Mouse (Mus musculus) forebrain, embryonic 15.5 days (tissue): ENCODE results near the gene B4galnt3. TPM values are rescaled to one million over a fixed set of nuclear protein-coding genes. Genes with fewer than 3 reads are reported as not detected.
A peak's percentile ranks its signal among the peaks of the same experiment; 100 is the strongest.

Source experiments
- ATAC-seq: fragments of 200-750 bp; cut with Nextera tagmentation; replicated peaks from 2 replicates; pipeline ENCODE4 v1.8.0; 2017; ENCODE audit warnings: mild to moderate bottlenecking, moderate TSS enrichment, moderate library complexity
- H3K27ac ChIP-seq: fragments of 300-500 bp; sonication (generic); replicated peaks from 2 replicates; pipeline ENCODE4 v1.5.1; 2015; ENCODE audit warnings: mild to moderate bottlenecking, inconsistent platforms
- H3K27me3 ChIP-seq: fragments of 300-500 bp; sonication (generic); 2 replicates; pipeline ENCODE4 v1.6.1; 2015; ENCODE audit warnings: inconsistent platforms
- H3K36me3 ChIP-seq: fragments of 300-500 bp; sonication (generic); 2 replicates; pipeline ENCODE4 v1.6.1; 2015; ENCODE audit warnings: mild to moderate bottlenecking, inconsistent platforms
- H3K4me1 ChIP-seq: fragments of 300-500 bp; sonication (generic); 2 replicates; pipeline ENCODE4 v1.6.1; 2015; ENCODE audit warnings: inconsistent platforms
- H3K4me2 ChIP-seq: fragments of 300-500 bp; sonication (generic); replicated peaks from 2 replicates; pipeline ENCODE4 v1.6.1; 2015; ENCODE audit warnings: mild to moderate bottlenecking, inconsistent platforms
- H3K4me3 ChIP-seq: fragments of 300-500 bp; sonication (generic); 2 replicates; pipeline ENCODE4 v1.5.1; 2015; ENCODE audit warnings: mild to moderate bottlenecking, inconsistent platforms
- H3K9ac ChIP-seq: fragments of 300-500 bp; sonication (generic); replicated peaks from 2 replicates; pipeline ENCODE4 v1.6.1; 2015; ENCODE audit warnings: mild to moderate bottlenecking, inconsistent platforms
- H3K9me3 ChIP-seq: fragments of 300-500 bp; sonication (generic); 2 replicates; pipeline ENCODE4 v1.6.1; 2016; ENCODE audit warnings: inconsistent platforms
- WGBS: fragments of 180-500 bp; shearing (Covaris S2); methylation state at CpG from one replicate; pipeline ENCODE4 v1.1.7; 2015; ENCODE audit warnings: mixed read lengths; 5-methylcytosine and 5-hydroxymethylcytosine counted together
- polyA plus RNA-seq: library from polyadenylated mRNA; unstranded; fragments of >200 nt; fragmentation: Nextera tagmentation; extraction: Ambion mirVana; gene quantifications from 2 replicates; pipeline ENCODE4 v1.2.1, GENCODE M21; 2015

Gene B4galnt3
- polyA plus RNA-seq, 1 experiment from 2014 or later, result 0.10 TPM

GRCm38 (mm10) chr6:120190912-120191311 lies 103.4 kb downstream of the B4galnt3 start:
- no peak for ATAC-seq
- WGBS, result 91% methylated on average over 4 of the region's 4 CpGs
- Histone ChIP-seq H3K9ac (no peak overlapping the region), H3K27ac (no peak overlapping the region), H3K9me3 (no peaks in the 10 kb centered on the region), H3K4me2 (no peak overlapping the region), H3K4me1 (peaks cover 15% of the 10 kb centered on the region), H3K4me3 (no peak overlapping the region), H3K36me3 (no peaks in the 10 kb centered on the region), H3K27me3 (no peaks in the 10 kb centered on the region)

- no peak for ATAC-seq
- H3K9ac ChIP-seq, result no peak overlapping the region
- no peak overlapping the region for H3K4me2 ChIP-seq
- peaks cover 15% of the 10 kb centered on the region for H3K4me1 ChIP-seq
- no peak overlapping the region for H3K4me3 ChIP-seq
- H3K27ac ChIP-seq, result no peak overlapping the region
- H3K36me3 ChIP-seq, result no peaks in the 10 kb centered on the region
- WGBS, result 96% methylated on average over 4 of the region's 4 CpGs
- H3K9me3 ChIP-seq, result no peaks in the 10 kb centered on the region
- H3K27me3 ChIP-seq, result no peaks in the 10 kb centered on the region
Observed at GRCm38 (mm10) chr6:120190365-120190764, 104.0 kb downstream of the B4galnt3 start.

DNA sequence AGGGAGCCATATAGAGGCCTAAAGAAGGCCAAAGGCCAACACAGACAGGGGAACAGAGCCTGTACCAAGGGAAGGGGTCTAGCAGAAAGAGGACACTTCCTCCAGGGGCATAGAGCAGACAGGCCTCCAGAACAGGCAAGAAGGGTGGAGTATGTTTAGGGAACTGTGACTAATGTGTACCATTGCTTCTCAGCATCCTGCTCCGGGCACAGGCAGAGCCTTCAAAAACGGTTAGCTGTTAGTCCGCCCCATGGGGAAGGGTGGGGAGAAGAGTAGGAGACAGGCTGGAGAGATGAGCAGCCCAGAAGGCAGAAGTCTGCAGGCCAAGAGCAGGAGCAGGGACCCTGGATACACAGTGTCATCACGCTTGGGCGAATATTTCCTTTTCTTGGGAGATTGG lies 105.1 kb downstream of the B4galnt3 start:
- WGBS, result 89% methylated on average over 5 of the region's 5 CpGs
- no peaks in the 10 kb centered on the region for H3K27me3 ChIP-seq
- peaks cover 15% of the 10 kb centered on the region for H3K4me1 ChIP-seq
- no peak for ATAC-seq
- no peak overlapping the region for H3K4me3 ChIP-seq
- no peak overlapping the region for H3K27ac ChIP-seq
- H3K9me3 ChIP-seq, result no peaks in the 10 kb centered on the region
- no peak overlapping the region for H3K4me2 ChIP-seq
- no peaks in the 10 kb centered on the region for H3K36me3 ChIP-seq
- H3K9ac ChIP-seq, result no peak overlapping the region

GRCm38 (mm10) chr6:120188376-120189235 lies 105.8 kb downstream of the B4galnt3 start:
- H3K9me3 ChIP-seq, result no peaks in the 10 kb centered on the region
- H3K36me3 ChIP-seq, result no peaks in the 10 kb centered on the region
- H3K4me3 ChIP-seq, result no peak overlapping the region
- H3K4me1 ChIP-seq, result peaks cover 15% of the 10 kb centered on the region
- WGBS, result 21% methylated on average over 24 of the region's 24 CpGs
- H3K27me3 ChIP-seq, result no peaks in the 10 kb centered on the region
- ATAC-seq, result no peak; the same call in 1 of the 2 replicates
- no peak overlapping the region for H3K27ac ChIP-seq
- peak overlapping the region; percentile 7; the same call in 1 of the 2 replicates for H3K9ac ChIP-seq
- peak overlapping the region; percentile 24 for H3K4me2 ChIP-seq

- Histone ChIP-seq H3K4me2 (peak overlapping the region; percentile 24; the same call in 1 of the 2 replicates), H3K4me3 (no peak overlapping the region), H3K27me3 (no peaks in the 10 kb centered on the region), H3K9ac (no peak overlapping the region), H3K27ac (no peak overlapping the region), H3K9me3 (no peaks in the 10 kb centered on the region), H3K36me3 (no peaks in the 10 kb centered on the region), H3K4me1 (peaks cover 15% of the 10 kb centered on the region)
- ATAC-seq, result no peak
- WGBS, result 18% methylated on average over 18 of the region's 18 CpGs
Observed at GRCm38 (mm10) chr6:120187587-120188176, 106.7 kb downstream of the B4galnt3 start.

GRCm38 (mm10) chr6:120186594-120186993 lies 107.8 kb downstream of the B4galnt3 start:
- Histone ChIP-seq H3K9me3 (no peaks in the 10 kb centered on the region), H3K4me2 (no peak overlapping the region), H3K4me3 (no peak overlapping the region), H3K27me3 (no peaks in the 10 kb centered on the region), H3K9ac (no peak overlapping the region), H3K4me1 (peaks cover 10% of the 10 kb centered on the region), H3K27ac (no peak overlapping the region), H3K36me3 (no peaks in the 10 kb centered on the region)
- ATAC-seq, result no peak
- WGBS, result 57% methylated on average over 3 of the region's 3 CpGs

GRCm38 (mm10) chr6:120185756-120186155 lies 108.6 kb downstream of the B4galnt3 start:
- no peaks in the 10 kb centered on the region for H3K36me3 ChIP-seq
- H3K9ac ChIP-seq, result no peak overlapping the region
- H3K9me3 ChIP-seq, result no peaks in the 10 kb centered on the region
- no peak overlapping the region for H3K4me3 ChIP-seq
- ATAC-seq, result no peak
- H3K27me3 ChIP-seq, result no peaks in the 10 kb centered on the region
- peaks cover 10% of the 10 kb centered on the region for H3K4me1 ChIP-seq
- WGBS, result 55% methylated on average over 7 of the region's 7 CpGs
- no peak overlapping the region for H3K4me2 ChIP-seq
- H3K27ac ChIP-seq, result no peak overlapping the region

DNA sequence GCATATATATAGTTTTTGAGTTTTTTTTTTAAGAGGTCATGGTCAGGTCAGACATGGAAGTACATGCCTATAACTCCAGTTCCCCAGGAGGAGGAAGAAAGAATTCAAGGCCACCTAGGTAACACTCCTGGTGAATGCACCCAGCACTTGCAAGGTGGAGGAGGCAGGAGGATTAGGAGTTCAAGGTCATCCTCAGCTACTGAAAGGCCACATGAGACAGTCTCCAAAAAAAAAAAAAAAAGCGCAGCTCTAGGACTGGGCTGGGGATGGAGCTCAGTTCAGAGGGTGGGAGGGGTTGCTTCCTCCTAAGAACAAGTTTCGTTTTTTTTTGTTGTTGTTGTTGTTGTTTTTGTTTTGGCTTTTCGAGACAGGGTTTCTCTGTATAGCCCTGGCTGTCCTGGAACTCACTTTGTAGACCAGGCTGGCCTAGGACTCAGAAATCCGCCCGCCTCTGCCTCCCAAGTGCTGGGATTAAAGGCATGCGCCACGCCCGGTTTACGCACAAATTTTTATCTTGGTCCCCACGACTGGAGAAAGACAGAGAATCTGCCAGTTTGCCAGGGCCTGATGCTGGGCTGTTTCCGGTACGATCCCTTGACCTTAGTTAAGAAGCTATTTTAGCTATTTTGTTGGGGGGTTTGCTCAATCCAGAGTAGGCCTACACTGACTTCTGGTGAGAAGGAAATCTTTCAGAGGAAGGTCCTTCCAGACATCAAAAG lies 109.2 kb downstream of the B4galnt3 start:
- no peak overlapping the region for H3K4me3 ChIP-seq
- H3K9me3 ChIP-seq, result no peaks in the 10 kb centered on the region
- peaks cover 10% of the 10 kb centered on the region for H3K4me1 ChIP-seq
- H3K9ac ChIP-seq, result no peak overlapping the region
- H3K27me3 ChIP-seq, result no peaks in the 10 kb centered on the region
- 92% methylated on average over 12 of the region's 12 CpGs for WGBS
- no peak overlapping the region for H3K4me2 ChIP-seq
- no peaks in the 10 kb centered on the region for H3K36me3 ChIP-seq
- no peak for ATAC-seq
- H3K27ac ChIP-seq, result no peak overlapping the region

DNA sequence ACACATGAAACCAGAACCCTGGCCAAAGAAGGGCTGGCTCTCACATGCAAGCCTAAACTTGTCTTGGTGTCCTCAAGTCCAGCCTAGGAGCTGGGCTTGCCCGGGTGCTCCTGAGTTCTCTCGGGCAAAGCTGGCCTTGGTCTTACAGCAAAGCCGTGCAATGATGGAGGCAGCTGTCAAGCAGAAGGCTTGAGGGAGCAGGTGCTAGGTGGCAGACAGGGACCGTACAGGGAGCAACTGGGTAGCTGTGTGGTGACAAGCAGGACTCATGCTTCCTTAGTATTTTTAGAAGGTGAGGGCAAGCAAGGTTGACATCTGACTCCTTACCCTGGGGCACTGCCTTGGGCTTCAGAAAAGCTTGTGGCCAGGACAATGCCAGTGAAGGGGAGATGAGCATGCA lies 110.6 kb downstream of the B4galnt3 start:
- Histone ChIP-seq H3K27ac (no peak overlapping the region), H3K9me3 (no peaks in the 10 kb centered on the region), H3K36me3 (no peaks in the 10 kb centered on the region), H3K4me3 (no peak overlapping the region), H3K4me2 (no peak overlapping the region), H3K4me1 (peaks cover 10% of the 10 kb centered on the region), H3K9ac (no peak overlapping the region), H3K27me3 (no peaks in the 10 kb centered on the region)
- 93% methylated on average over 4 of the region's 4 CpGs for WGBS
- ATAC-seq, result no peak

GRCm38 (mm10) chr6:120182160-120182559 lies 112.2 kb downstream of the B4galnt3 start:
- WGBS, result 76% methylated on average over 5 of the region's 5 CpGs
- Histone ChIP-seq H3K36me3 (no peaks in the 10 kb centered on the region), H3K4me1 (no peaks in the 10 kb centered on the region), H3K4me3 (no peak overlapping the region), H3K4me2 (no peak overlapping the region), H3K27me3 (no peaks in the 10 kb centered on the region), H3K27ac (no peak overlapping the region), H3K9ac (no peak overlapping the region), H3K9me3 (no peaks in the 10 kb centered on the region)
- ATAC-seq, result no peak

DNA sequence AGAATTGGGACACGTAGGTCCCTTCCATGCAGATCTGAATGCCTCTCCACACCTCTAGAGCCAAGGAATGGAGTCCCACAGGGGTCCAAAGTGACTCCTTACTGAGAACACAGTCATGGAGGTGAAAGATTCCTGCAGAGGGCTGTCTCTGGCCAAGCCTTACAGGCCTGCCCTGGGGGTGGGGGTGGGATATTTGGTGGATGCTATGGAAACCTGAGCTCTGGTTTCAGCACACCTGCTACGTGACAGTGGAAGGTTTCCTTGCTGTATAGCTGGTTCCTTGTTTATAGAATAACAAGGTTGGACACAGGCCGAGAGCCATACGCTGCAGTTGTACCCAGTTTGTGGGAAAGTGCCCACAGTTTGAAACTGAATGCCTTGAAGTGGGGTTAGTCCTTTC lies 113.9 kb downstream of the B4galnt3 start:
- WGBS, result 74% methylated on average over 4 of the region's 4 CpGs
- Histone ChIP-seq H3K9me3 (no peaks in the 10 kb centered on the region), H3K4me3 (no peak overlapping the region), H3K4me1 (no peaks in the 10 kb centered on the region), H3K4me2 (no peak overlapping the region), H3K27ac (no peak overlapping the region), H3K36me3 (no peaks in the 10 kb centered on the region), H3K27me3 (no peaks in the 10 kb centered on the region), H3K9ac (no peak overlapping the region)
- no peak for ATAC-seq

GRCm38 (mm10) chr6:120179756-120180206 lies 114.6 kb downstream of the B4galnt3 start:
- Histone ChIP-seq H3K27me3 (no peaks in the 10 kb centered on the region), H3K9ac (no peak overlapping the region), H3K9me3 (no peaks in the 10 kb centered on the region), H3K4me3 (no peak overlapping the region), H3K4me1 (no peaks in the 10 kb centered on the region), H3K27ac (no peak overlapping the region), H3K36me3 (no peaks in the 10 kb centered on the region), H3K4me2 (no peak overlapping the region)
- 92% methylated on average over 8 of the region's 8 CpGs for WGBS
- ATAC-seq, result no peak
